Mouse (Mus musculus) duodenum, adult 2 months (tissue): Measurements from ENCODE around the gene Gdpd3. TPM values are rescaled to one million over a fixed set of nuclear protein-coding genes. Genes with fewer than 3 reads are reported as not detected.

Source experiments
- polyA plus RNA-seq: library from polyadenylated mRNA; depleted of rRNA; stranded (reverse); fragments of >200 nt; gene quantifications from 2 replicates; pipeline ENCODE4 v1.2.3, GENCODE M21; 2012; ENCODE audit warnings: low replicate concordance; rRNA removed

Gene Gdpd3
- 8.1 and 8.2 TPM in 2 replicates for polyA plus RNA-seq

DNA sequence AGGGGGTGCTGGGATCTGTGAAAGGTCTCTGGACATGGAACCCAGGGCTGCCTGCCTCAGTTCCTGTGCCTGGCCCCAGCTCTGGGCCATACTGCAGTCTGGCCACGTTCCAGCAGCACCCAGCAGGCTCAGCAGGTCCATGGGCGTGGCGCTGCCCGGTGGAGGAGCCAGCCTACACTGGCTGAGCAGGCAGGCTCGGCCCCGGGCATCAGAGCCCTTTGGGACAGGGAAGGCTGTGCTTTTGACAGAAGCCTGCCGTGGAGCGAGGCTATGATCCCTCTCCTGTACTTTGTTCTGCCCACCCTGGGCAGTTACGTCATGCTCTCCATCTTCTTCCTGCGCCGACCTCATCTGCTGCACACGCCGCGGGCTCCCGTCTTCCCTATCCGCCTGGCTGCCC, at the start of gene Gdpd3:
Gene Gdpd3 (plus strand): TSS at position 134 of the 400 bp plus-strand sequence.

DNA sequence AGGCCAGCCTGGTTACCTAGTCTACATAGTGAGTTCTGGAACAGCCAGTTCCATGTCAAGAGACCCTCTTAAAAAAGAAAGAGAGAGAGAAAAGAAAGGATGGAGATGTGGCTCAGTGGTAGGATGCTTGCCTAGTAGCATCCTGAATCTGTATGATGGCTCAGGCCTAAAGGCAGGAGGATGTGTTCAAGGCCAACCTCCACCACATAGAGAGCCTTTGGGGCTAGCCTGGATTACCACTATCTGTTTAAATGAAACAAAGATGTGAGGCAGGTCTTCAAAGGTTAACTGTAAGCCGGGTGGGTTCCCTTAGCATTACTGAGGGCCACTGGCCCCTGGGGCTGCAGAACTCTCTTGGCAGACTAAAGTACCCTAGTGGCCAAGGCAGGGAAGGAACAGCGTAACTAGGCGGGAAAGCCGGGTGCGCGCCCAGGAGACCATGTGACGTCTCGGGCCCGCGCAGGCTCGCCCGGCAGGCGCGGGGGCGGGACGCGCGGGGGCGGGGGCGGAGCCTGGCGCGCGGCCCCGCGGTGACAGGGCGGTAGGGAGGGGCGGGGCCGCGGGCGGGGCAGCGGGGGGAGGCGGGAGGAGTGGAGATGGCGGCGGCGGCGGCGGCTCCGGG, 7.0 kb upstream of the Gdpd3 start, which contains the start of gene Mapk3:
Gene Mapk3 (plus strand): TSS at position 552 of the 622 bp plus-strand sequence.

DNA sequence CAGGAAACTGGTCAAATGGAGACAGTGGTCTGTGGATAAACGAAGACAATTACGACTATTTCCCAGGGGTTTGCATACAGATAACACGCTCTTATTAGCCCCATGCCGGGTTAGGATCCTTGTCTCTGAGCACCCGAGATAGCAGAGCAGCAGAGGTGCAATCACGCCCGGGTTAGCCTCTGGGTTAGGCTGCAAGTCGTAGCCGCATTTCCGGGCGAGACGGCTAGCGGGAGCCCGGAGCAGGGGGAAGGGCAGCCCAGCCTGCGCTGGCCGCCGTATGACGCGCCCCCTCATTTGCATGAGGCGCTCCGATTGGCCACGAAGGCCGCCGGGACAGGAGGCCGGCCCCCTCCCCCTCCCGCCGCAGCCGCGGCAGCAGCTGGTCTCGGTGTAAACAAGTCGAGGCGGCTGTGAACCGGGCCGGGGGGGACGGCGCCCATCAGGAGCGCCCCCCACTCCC, 10.5 kb downstream of the Gdpd3 start, which contains the start of gene Ypel3:
Gene Ypel3 (plus strand): TSS at position 358 of the 460 bp plus-strand sequence.

GRCm38 (mm10) chr7:126780971-126781635, 15.0 kb downstream of the Gdpd3 start, which contains the start of gene Tbx6:
Gene Tbx6, plus strand, starts transcription at chr7:126781483.

GRCm38 (mm10) chr7:126791851-126792720, 26.0 kb downstream of the Gdpd3 start, which contains the start of gene Ppp4c:
Gene Ppp4c, minus strand, starts transcription at chr7:126792496.

DNA sequence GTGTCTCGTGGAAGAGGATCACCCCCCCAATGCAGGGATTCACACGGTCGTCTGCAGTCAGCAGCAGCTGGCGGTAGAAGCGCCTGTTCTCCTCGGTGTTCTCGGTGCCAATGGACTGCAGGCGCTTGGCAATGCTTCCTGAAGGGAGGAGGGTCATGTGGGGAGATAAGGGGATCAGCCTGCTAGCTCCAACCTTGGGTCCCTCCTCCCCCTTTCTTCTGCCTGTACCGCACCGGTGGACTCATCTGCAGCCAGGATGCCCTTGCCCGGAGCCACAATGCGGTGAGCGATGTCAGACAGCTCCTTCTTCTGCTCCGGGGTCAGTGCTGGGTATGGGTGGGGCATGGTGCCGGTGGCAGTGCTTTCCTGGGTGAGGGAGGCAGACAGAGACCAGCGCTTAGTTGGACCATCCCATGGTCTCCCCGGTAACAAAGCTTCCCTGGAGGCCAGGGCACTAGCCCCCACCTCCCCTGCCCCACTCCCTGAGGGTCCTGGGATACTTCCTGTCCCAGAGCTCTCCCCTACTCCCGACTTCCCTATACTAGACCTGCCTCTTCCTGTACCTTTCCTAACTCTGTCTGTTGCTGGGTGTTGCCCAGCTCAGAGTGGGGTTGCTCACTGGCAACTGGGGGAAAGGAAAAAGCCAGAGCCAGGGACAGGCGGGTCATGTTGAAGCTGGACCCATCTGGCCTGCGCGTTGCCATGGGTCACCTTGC, 31.4 kb downstream of the Gdpd3 start, which contains the start of gene Fam57b:
Gene Fam57b (plus strand): TSS at position 258 of the 716 bp plus-strand sequence.

Other genes with a start within 250 kb of the Gdpd3 start
- 45.2 and 60.5 TPM in 2 replicates for gene Eif3c, start 199.9 kb upstream of the Gdpd3 start, polyA plus RNA-seq
- 2.4 and 4.9 TPM in 2 replicates for gene Apobr, start 181.4 kb upstream of the Gdpd3 start, polyA plus RNA-seq
- 55.8 and 56.6 TPM in 2 replicates for gene Cln3, start 180.5 kb upstream of the Gdpd3 start, polyA plus RNA-seq
- gene Il27, start 171.4 kb upstream of the Gdpd3 start, polyA plus RNA-seq, result 0.12 and 1.1 TPM in 2 replicates
- gene Nupr1, start 135.5 kb upstream of the Gdpd3 start, polyA plus RNA-seq, result 4.9 and 28.0 TPM in 2 replicates
- gene Sgf29, start 117.0 kb upstream of the Gdpd3 start, polyA plus RNA-seq, result 24.0 and 43.5 TPM in 2 replicates
- gene Sult1a1, start 89.9 kb upstream of the Gdpd3 start, polyA plus RNA-seq, result 4.1 and 9.7 TPM in 2 replicates
- 33.6 and 37.5 TPM in 2 replicates for gene Bola2, start 70.9 kb upstream of the Gdpd3 start, polyA plus RNA-seq
- 13.1 and 17.4 TPM in 2 replicates for gene Slx1b, start 70.5 kb upstream of the Gdpd3 start, polyA plus RNA-seq
- 60.7 and 132 TPM in 2 replicates for gene Coro1a, start 58.5 kb upstream of the Gdpd3 start, polyA plus RNA-seq
- gene Mapk3, start 6.7 kb upstream of the Gdpd3 start, polyA plus RNA-seq, result 406 and 574 TPM in 2 replicates
- gene Ypel3, start 10.6 kb downstream of the Gdpd3 start, polyA plus RNA-seq, result 262 and 424 TPM in 2 replicates
- gene Tbx6, start 15.1 kb downstream of the Gdpd3 start, polyA plus RNA-seq, result 2.1 and 3.5 TPM in 2 replicates
- 89.9 and 160 TPM in 2 replicates for gene Ppp4c, start 26.2 kb downstream of the Gdpd3 start, polyA plus RNA-seq
- 5.2 TPM in 2 replicates for gene Fam57b, start 31.3 kb downstream of the Gdpd3 start, polyA plus RNA-seq
- gene 4930451I11Rik, start 65.3 kb downstream of the Gdpd3 start, polyA plus RNA-seq, result not detected in 2 replicates
- 0.76 TPM in 1 of 2 replicates, not detected in the other for gene Doc2a, start 81.1 kb downstream of the Gdpd3 start, polyA plus RNA-seq
- 2.7 and 5.0 TPM in 2 replicates for gene Hirip3, start 95.6 kb downstream of the Gdpd3 start, polyA plus RNA-seq
- 44.3 and 46.4 TPM in 2 replicates for gene Ino80e, start 96.0 kb downstream of the Gdpd3 start, polyA plus RNA-seq
- gene Taok2, start 118.4 kb downstream of the Gdpd3 start, polyA plus RNA-seq, result 70.4 and 83.1 TPM in 2 replicates
- gene Tmem219, start 156.6 kb downstream of the Gdpd3 start, polyA plus RNA-seq, result 203 and 206 TPM in 2 replicates
- gene Kctd13, start 162.5 kb downstream of the Gdpd3 start, polyA plus RNA-seq, result 13.9 and 20.5 TPM in 2 replicates
- gene Asphd1, start 183.2 kb downstream of the Gdpd3 start, polyA plus RNA-seq, result 0.30 and 0.55 TPM in 2 replicates
- gene Sez6l2, start 184.2 kb downstream of the Gdpd3 start, polyA plus RNA-seq, result 1.6 and 2.2 TPM in 2 replicates
- gene Cdipt, start 209.6 kb downstream of the Gdpd3 start, polyA plus RNA-seq, result 215 and 466 TPM in 2 replicates
- gene Cdiptos, start 209.8 kb downstream of the Gdpd3 start, polyA plus RNA-seq, result 0.09 and 0.42 TPM in 2 replicates
- 193 and 250 TPM in 2 replicates for gene Mvp, start 248.3 kb downstream of the Gdpd3 start, polyA plus RNA-seq